Mouse (Mus musculus) intestine, postnatal 0 days (tissue): ENCODE measurements at regions not wholly inside any gene's neighbourhood (a gene's known extent, or its start where the extent isn't known, plus 50 kb on each side); places are given as distances from the start of the nearest gene placed in this dataset.

Experiments
- ATAC-seq: fragments of 200-750 bp; cut with Nextera tagmentation; 2 replicates; pipeline ENCODE4 v1.8.0; 2017; ENCODE audit warnings: mild to moderate bottlenecking, moderate TSS enrichment, moderate library complexity
- H3K27ac ChIP-seq: fragments of 300-500 bp; sonication (generic); 2 replicates; pipeline ENCODE4 v1.5.1; 2014; ENCODE audit warnings: mild to moderate bottlenecking, low read depth, low read length, moderate library complexity
- H3K27me3 ChIP-seq: fragments of 300-500 bp; sonication (generic); replicated peaks from 2 replicates; pipeline ENCODE4 v1.6.1; 2014; ENCODE audit warnings: low read length, mixed read lengths; ENCODE audit not compliant: control insufficient read depth, insufficient read depth
- H3K36me3 ChIP-seq: fragments of 300-500 bp; sonication (generic); 2 replicates; pipeline ENCODE4 v1.6.1; 2014; ENCODE audit warnings: mild to moderate bottlenecking, moderate library complexity; ENCODE audit not compliant: control insufficient read depth, insufficient read depth
- H3K4me1 ChIP-seq: fragments of 300-500 bp; sonication (generic); replicated peaks from 2 replicates; pipeline ENCODE4 v1.6.1; 2014; ENCODE audit warnings: antibody characterized with exemption, low read length, mixed read lengths; ENCODE audit not compliant: control insufficient read depth, insufficient read depth
- H3K4me2 ChIP-seq: fragments of 300-500 bp; sonication (generic); replicated peaks from 2 replicates; pipeline ENCODE4 v1.6.1; 2014; ENCODE audit warnings: low read depth, mild to moderate bottlenecking, moderate library complexity
- H3K4me3 ChIP-seq: fragments of 300-500 bp; sonication (generic); 2 replicates; pipeline ENCODE4 v1.5.1; 2014; ENCODE audit warnings: low read depth, low read length
- H3K9ac ChIP-seq: fragments of 300-500 bp; sonication (generic); 2 replicates; pipeline ENCODE4 v1.6.1; 2014; ENCODE audit warnings: mild to moderate bottlenecking, low read depth, low read length
- H3K9me3 ChIP-seq: fragments of 300-500 bp; sonication (generic); 2 replicates; pipeline ENCODE4 v1.6.1; 2016; ENCODE audit warnings: mixed run types; ENCODE audit not compliant: control insufficient read depth
- CTCF ChIP-seq: sonication (generic); IDR thresholded peaks from 2 replicates; pipeline ENCODE4 v1.5.1; 2016; ENCODE audit warnings: low read depth, mild to moderate bottlenecking, control low read depth, antibody characterized with exemption, moderate library complexity
- WGBS: fragments of 180-500 bp; shearing (Covaris S2); extraction: QIAGEN DNeasy Blood & Tissue Kit; methylation state at CpG from one replicate; pipeline ENCODE4 v1.1.7; 2014; 5-methylcytosine and 5-hydroxymethylcytosine counted together

DNA sequence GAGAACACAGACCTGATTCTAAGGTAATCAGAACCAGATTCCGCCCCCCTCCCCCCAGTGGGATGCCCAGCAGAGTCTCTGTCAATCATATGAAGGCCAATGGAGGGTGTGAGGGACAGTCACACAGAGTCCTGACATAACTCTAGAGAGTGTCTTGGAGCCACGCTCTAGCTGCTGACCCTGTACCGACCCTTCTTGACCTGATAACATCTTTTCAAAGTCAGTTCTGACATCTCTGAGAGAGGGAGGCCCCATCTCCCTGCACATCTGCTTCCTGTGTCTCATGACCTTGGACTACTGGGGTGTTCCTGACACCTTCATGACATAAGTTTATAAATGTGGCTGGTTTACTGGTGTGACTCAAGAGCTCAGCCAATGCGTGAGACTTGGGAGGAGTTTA lies 236.1 kb upstream of the Mphosph6 start:
- Histone ChIP-seq H3K9ac (no peak overlapping the region), H3K36me3 (no peaks in the 10 kb centered on the region), H3K9me3 (no peaks in the 10 kb centered on the region), H3K27ac (no peak overlapping the region), H3K27me3 (no peaks in the 10 kb centered on the region), H3K4me2 (no peak overlapping the region), H3K4me3 (no peak overlapping the region), H3K4me1 (no peaks in the 10 kb centered on the region)
- no peak for ATAC-seq
- 60% methylated on average over 4 of the region's 4 CpGs for WGBS
- no peak for TF ChIP-seq CTCF

DNA sequence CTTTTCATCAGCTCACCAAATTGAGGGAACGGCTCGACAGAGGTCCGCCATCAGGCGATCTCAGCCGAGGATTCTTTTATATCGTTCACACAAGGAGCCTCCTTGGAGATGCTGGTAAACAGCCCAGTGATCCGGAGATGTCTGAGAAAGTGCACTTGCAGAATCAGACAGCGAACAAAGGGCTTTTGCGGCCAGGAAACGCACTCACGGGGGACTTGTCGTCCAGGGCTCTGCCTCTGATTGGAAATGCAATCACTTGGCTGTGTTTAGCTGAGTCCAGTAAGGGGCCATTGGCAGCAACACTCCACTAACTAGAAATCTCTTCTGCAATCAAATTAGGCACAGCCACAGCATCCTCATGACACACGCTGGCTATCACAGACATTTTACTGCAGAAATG lies 232.3 kb upstream of the Mphosph6 start:
- no peak overlapping the region for H3K4me2 ChIP-seq
- 71% methylated on average over 13 of the region's 13 CpGs for WGBS
- no peak overlapping the region for H3K4me3 ChIP-seq
- H3K27ac ChIP-seq = no peak overlapping the region
- no peaks in the 10 kb centered on the region for H3K36me3 ChIP-seq
- no peak for ATAC-seq
- no peaks in the 10 kb centered on the region for H3K9me3 ChIP-seq
- no peak overlapping the region for H3K9ac ChIP-seq
- H3K27me3 ChIP-seq = no peaks in the 10 kb centered on the region
- H3K4me1 ChIP-seq = no peaks in the 10 kb centered on the region
- no peak for TF ChIP-seq CTCF

DNA sequence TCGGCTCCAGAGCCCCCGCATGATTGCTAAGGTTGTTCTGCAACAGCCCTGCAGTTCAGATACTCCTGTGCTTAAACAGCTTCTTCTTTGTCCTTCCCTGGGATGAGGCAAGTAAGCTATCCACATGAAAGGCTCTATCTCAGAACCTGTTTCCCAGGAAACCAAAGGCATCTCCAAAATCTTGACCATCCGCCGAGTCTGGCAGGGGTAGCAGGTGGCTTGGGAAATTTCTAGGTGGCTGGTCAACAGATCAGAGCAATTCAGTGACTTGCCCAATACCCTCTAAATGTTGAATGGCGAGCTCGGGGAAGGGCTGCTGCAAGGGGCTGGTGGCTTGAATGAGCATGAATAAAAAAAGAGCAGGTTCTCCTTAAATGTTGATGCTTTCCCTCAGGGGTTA lies 229.7 kb upstream of the Mphosph6 start:
- Histone ChIP-seq H3K27me3 (no peaks in the 10 kb centered on the region), H3K4me3 (no peak overlapping the region), H3K9ac (no peak overlapping the region), H3K4me2 (no peak overlapping the region), H3K9me3 (no peaks in the 10 kb centered on the region), H3K36me3 (no peaks in the 10 kb centered on the region), H3K4me1 (no peaks in the 10 kb centered on the region), H3K27ac (no peak overlapping the region)
- no peak for ATAC-seq
- 58% methylated on average over 6 of the region's 6 CpGs for WGBS
- TF ChIP-seq CTCF = no peak

DNA sequence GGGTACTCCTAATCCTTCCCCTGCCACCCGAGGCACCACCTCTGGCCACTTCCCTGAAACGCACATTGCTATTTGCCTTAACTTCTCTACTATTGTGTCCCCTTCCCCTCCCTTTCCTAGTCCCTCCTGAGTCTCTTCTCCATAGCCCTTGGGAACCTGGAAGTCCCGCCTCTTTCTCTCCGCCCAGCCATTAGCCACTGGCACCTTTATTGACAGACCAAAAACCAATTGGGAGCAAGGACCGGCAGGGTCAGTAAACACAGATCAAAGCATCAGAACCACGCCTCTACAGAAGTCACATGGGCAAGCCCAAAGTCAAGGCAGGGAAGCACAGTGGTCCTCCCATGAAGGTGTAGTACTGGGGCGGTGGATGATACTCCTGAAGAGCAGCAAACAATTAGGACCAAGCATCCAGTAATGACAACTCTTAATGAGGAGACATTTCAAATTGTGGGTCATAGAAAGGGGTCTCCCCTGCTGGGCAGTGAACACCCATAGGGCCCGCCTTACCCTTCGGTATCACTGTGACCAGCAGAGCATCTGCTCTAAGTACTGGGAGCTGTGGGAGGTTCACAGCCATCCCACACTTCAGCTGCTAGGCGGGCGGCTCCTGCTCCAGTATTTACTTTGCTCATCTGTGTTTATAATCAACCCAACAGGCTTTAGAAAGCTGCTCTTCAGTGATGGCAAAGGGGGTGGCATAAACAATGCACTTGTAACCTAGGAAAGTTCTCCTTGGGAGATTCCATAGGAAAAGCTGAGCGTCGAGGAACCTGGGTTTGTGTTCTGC lies 226.5 kb upstream of the Mphosph6 start:
- Histone ChIP-seq H3K27me3 (no peaks in the 10 kb centered on the region), H3K36me3 (no peaks in the 10 kb centered on the region), H3K27ac (no peak overlapping the region), H3K4me3 (no peak overlapping the region), H3K9ac (no peak overlapping the region), H3K4me1 (no peaks in the 10 kb centered on the region), H3K9me3 (no peaks in the 10 kb centered on the region), H3K4me2 (no peak overlapping the region)
- no peak for ATAC-seq
- TF ChIP-seq CTCF = no peak
- WGBS = 80% methylated on average over 13 of the region's 13 CpGs

DNA sequence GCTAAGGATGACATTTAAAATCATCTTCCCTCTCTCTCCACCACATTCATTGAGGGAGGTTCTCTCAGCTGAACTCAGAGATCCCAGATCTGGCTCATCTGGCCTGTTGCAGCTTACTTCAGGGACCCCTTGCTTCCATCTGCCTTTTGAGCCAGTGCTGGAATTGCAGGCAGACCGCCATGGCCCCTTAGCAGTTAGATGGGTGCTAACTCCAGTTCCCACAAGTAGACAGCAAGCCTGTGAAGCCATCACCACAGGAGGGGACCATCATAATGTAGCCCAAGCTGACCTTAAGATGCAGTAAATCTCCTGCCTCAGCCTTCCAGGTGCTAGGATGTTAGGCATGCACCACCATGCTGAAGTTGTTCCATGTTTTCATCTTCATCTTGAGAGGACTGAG lies 221.7 kb upstream of the Mphosph6 start:
- ATAC-seq = no peak
- H3K9ac ChIP-seq = no peak overlapping the region
- H3K27ac ChIP-seq = no peak overlapping the region
- TF ChIP-seq CTCF = no peak
- WGBS = 97% methylated on average over 1 of the region's 1 CpGs
- H3K4me2 ChIP-seq = no peak overlapping the region
- H3K4me1 ChIP-seq = no peaks in the 10 kb centered on the region
- no peaks in the 10 kb centered on the region for H3K27me3 ChIP-seq
- H3K9me3 ChIP-seq = no peaks in the 10 kb centered on the region
- no peaks in the 10 kb centered on the region for H3K36me3 ChIP-seq
- H3K4me3 ChIP-seq = no peak overlapping the region

DNA sequence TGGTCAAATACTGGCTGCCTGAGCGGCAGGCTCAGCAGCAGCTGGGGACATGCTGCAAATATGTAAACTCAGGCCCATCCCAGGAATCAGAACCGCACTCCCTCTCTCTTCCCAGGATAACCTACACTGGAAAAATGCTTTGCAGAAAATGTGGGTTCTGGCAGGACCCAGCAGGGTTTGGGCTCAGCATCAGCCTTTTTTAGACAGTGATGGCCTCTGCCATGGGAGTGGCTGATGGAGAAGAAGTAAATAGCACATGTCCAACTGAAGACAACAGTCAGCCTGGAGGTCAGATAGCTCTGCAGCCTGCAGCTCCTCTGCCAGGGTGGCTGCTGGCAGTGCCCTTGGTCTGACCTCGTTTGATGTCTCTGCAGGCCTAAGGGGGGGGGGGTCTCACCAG lies 220.2 kb upstream of the Mphosph6 start:
- WGBS = 25% methylated on average over 3 of the region's 3 CpGs
- H3K4me3 ChIP-seq = no peak overlapping the region
- H3K9ac ChIP-seq = no peak overlapping the region
- no peak overlapping the region for H3K4me2 ChIP-seq
- TF ChIP-seq CTCF = no peak
- H3K9me3 ChIP-seq = no peaks in the 10 kb centered on the region
- H3K4me1 ChIP-seq = no peaks in the 10 kb centered on the region
- no peaks in the 10 kb centered on the region for H3K27me3 ChIP-seq
- no peaks in the 10 kb centered on the region for H3K36me3 ChIP-seq
- ATAC-seq = no peak
- no peak overlapping the region for H3K27ac ChIP-seq
